Mouse (Mus musculus) cerebellum, adult (tissue): Measurements from ENCODE around the gene Glul.

Experiments used
- ATAC-seq: cut with Nextera tagmentation; 2 replicates; pipeline ENCODE4 v1.9.2; 2017; ENCODE audit warnings: mild to moderate bottlenecking, moderate library complexity, mixed read lengths; ENCODE audit not compliant: insufficient number of reproducible peaks, low FRiP score, low TSS enrichment

Glul gene

DNA sequence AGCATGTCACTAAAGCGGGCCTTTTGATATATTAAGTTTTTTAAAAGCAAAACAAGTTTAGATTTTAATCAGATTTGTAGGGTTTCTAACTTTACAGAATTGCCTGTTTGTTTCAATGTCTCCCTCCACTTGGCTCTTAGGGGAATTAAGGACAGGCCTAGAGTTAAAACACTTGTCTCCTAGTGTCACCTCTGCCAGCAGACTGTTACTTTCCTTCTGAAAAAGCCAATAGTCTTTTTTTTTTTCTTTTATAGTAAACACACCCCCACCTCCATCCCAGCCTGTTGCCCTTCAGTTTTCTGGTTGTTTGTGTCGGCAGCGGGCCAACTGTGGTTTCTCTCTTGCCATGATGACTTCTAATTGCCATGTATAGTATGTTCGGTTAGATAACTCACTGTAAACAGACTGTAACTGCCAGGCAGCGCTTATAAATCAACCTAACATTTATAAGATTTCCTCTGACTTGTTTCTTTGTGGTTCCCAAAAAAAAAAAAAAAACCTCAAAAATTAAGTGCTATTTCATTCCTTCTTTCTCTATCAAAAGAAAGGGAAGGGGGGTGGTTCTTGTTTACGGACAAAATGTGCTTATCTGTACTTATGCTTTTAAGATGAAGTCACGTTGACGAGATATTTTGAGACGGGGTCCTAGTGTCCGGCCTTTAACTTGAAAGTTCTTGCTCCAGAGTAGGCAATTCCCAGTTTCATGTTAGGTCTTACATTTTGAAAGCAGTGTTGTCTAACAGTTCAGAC lies 9.6 kb downstream of the Glul start:
- ATAC-seq, result no peak

DNA sequence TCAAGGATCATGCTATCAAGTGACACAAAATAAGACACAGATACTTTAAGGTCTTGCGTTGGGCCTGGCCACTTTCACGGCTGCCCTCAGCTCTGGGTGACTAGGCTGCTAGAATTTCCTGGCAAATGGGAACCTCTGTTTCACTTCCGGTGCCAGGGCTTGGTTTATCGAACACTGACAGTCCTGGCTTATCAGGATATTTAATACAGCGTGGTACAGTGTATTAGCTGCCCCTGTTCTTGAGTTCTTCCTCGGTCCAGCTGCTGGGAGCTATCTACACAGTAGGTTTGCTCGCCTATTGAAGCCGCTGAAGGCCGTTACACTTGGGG lies 10.2 kb downstream of the Glul start:
- ATAC-seq, result no peak

DNA sequence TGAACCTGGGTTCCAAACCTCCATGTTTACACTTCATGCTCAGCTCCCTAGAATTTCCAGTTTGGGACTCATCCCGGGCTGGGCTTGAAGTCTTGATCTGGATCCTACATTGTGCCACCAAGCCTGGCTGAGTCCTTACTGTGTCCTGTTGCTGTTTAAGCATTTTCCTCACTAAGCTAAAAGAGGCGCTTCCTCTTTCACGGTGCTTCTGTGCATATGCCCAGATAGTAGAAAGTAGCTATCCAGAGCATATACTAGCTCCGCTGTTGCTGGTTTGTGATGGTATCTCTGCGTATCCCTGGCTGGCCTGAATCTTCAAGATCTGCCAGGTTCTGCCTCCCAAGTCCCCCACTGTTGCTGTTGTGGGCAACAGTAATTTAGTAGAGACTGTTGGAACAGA lies 10.7 kb downstream of the Glul start:
- no peak for ATAC-seq

DNA sequence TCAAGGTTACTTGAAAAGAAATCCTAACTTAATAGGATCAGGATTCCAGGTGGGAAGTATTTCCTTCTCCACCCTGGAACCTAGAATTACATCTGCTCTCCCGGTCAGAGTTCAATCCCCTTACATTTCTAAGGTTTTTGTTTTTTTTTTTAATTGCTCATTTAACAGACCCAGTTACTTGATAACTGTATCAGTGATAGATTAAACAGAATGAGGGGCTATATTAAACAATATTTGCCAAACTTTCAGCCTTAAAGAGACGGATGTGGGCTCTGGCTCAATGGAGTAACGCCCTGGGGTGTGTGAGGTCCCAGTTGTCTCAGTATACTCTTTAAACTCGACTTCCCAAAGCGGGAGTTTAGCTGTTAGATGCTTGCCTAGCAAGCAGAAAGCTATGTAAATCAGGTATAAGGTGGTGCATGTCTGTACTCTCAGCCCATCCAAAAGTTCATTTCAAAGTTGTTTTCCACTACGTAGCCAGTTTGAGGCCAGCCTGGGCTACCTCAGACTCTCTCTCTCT lies 11.6 kb downstream of the Glul start:
- ATAC-seq, result no peak

DNA sequence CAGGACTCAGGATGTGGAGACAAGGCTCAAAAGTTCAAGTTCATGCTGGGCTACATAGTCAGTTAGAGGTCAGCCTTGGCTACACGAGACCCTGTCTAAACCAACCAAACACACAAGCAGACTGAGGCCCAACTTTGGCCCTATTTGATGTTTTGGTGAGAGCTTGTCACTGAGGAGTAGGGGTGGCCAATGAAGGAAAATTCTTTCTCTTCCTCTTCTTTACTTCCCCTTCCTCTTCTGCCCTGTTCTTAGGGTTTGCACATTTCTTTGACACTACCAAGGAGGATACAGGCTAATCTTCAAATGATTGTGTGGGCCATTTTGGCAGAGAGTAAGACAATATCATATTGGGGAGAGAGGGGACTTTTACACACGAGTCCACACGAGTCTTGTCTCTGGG lies 14.1 kb downstream of the Glul start:
- no peak for ATAC-seq

GRCm38 (mm10) chr1:153918521-153919206 lies 18.9 kb downstream of the Glul start:
- no peak for ATAC-seq

DNA sequence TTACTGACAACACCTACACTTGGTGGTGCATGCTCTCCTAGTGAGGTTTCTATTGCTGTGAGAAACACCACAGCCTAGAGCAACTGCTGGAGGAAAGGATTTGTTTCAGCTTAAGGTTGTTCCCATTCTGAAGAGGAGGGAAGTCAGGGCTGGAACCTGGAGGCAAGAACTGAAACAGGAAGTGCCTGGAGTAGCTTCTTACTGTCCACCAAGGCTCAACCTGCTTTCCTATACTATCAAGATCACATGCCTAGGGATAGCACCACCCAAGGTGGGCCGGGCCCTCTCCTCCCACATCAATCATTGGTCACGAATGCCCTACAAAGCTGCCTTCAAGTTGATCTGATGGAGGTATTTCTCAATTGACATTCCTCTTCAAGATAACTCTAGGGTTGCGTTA lies 21.9 kb downstream of the Glul start:
- no peak for ATAC-seq

GRCm38 (mm10) chr1:153922571-153923021 lies 22.9 kb downstream of the Glul start:
- ATAC-seq, result no peak

DNA sequence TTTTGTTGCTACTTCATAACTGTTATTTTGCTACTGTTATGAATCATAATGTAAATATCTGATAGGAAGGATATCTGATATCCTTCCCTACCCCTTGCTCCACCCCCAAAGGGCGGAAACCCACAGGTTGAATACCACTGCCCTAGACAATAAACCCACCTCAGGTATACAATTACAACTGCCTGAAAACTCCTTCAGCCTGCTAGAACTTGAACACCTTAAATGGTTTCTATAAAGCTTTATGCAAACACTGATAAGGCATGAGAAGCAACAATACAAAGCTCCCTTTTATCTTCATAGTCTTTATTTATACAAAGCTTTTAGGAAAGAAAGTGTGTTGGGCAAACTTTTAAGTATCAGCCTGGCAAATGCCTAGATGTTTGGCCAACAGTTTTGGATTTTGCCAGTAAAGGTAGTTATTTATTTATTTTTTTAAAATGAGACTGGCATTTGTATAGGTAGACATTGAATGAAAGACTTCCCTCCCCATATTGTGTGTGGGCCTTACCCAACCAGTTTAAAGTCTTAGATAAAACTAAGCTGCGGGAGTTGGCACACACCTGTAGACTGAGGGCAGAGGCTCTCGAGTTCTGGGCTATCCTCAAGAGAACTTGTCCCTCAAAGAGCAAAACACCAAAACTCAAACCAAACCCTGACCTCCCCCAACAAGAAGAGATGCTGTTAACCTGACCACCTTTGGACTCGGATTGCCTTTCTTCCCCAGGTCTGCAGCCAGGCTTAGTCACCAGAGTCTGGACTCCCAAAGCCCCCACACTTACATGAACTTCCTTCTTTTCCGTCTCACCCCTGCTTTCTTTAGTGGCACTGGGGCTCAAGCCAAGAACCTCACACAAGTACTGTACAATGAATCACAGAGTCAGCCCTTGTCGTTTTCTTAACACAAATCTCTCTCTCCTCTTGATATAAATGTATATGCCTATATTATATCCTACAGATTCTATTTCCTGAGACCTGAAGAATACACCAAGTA lies 24.9 kb downstream of the Glul start:
- no peak for ATAC-seq

- ATAC-seq, result no peak
Measured at GRCm38 (mm10) chr1:153930431-153930830, 30.7 kb downstream of the Glul start.

DNA sequence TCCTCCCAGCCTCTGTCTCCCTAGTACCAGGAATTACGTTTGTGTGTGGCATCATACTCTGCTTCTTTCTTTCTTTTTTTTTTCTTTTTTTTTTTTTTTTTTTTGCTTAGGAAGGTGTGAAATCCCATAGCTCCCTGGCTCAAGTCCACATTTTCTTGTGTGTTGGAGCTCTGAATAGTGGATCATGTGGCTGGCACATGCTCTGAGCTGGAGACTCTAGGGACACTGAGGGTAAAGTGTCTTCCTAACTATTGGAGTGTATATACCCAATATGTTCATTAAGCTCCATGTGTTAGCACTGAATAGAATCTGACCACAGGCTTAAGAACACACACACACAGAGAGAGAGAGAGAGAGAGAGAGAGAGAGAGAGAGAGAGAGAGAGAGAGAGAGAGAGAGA lies 34.0 kb downstream of the Glul start:
- ATAC-seq, result no peak

GRCm38 (mm10) chr1:153935844-153936380 lies 36.2 kb downstream of the Glul start:
- no peak for ATAC-seq

- no peak for ATAC-seq
Measured at GRCm38 (mm10) chr1:153937025-153937424, 37.3 kb downstream of the Glul start.

- no peak for ATAC-seq
Measured at GRCm38 (mm10) chr1:153940986-153941385, 41.2 kb downstream of the Glul start.

GRCm38 (mm10) chr1:153945181-153945580 lies 45.4 kb downstream of the Glul start:
- no peak for ATAC-seq

DNA sequence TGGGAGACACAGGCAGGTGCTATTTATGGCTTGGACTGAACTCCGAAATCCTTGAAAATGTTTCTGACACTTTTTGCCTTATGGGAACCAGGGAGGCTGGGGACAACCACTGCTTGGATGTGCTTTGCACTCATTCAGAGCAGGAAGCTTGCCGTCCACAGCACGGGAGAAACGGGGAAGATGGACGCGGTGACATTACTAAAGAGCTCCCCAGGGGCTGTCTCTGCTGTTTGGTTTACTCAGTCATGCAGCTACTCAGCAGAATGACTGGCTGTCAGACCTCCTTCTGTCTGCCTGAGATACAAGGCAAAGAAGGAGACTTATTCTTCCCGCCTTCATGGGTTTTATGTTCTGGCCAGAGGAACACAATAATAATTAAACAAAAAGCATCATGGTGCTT lies 47.2 kb downstream of the Glul start:
- ATAC-seq, result no peak

GRCm38 (mm10) chr1:153947837-153948236 lies 48.1 kb downstream of the Glul start:
- ATAC-seq, result no peak

GRCm38 (mm10) chr1:153953232-153953631 lies 53.5 kb downstream of the Glul start:
- ATAC-seq, result no peak

DNA sequence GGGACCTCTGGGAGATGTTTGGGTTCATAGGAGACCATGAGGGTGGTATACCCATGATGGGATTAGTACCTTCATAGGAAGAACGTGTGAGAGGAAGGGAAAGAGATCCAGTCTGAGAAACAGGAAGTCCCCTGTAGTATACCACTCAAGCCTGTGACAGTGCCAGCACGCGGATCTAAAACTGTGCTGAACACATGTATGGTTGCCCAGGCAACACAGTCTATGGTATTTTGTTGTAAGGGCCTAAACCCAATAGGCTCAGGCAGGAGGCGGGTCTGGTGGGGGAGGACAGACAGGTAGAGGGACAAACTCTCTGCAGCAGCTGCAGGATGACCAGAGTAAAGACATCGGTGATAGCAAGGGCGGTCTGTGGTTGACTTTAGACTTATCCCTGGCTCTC lies 54.1 kb downstream of the Glul start:
- ATAC-seq, result no peak

GRCm38 (mm10) chr1:153957850-153958249 lies 58.1 kb downstream of the Glul start:
- no peak for ATAC-seq
